Mouse (Mus musculus) activated CD4-positive, CD25-positive, alpha-beta regulatory T cell, adult 4 months (primary cell): ENCODE results near the gene Sdhb. TPM values are rescaled to one million over a fixed set of nuclear protein-coding genes. Genes with fewer than 3 reads are reported as not detected.
A peak's percentile ranks its signal among the peaks of the same experiment; 100 is the strongest.

ENCODE experiments used
- ATAC-seq: one replicate; pipeline ENCODE4 v1.8.0; 2017
- polyA plus RNA-seq, 2 experiments: library from polyadenylated mRNA; unstranded; fragments of 100-300 nt; shearing (Covaris generic); gene quantifications; one replicate each; pipeline ENCODE4 v1.2.1; 2017

The Sdhb gene
- polyA plus RNA-seq, 2 experiments from 2014 or later: 318 to 321 TPM

GRCm38 (mm10) chr4:140981605-140982004 is 20.6 kb downstream of the Sdhb start:
- no peak for ATAC-seq

DNA sequence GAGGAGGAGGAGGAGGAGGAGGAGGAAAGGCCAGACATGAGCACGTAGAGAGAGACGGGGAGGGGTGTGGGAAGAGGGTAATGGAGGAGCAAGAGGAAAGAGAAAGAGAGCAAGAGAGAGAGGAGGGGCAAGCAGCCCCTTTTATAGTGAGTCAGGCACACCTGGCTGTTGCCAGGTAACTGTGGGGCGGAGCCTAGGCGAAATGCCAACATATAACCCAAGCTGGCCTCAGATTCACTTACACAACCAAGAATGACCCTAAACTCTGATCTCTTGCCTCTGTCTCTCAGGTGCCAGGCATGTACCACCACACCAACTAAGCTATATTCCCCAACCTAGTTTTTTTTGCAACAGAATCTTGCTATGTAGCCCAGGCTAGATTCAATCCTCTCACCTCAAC is 21.8 kb downstream of the Sdhb start:
- ATAC-seq: no peak

DNA sequence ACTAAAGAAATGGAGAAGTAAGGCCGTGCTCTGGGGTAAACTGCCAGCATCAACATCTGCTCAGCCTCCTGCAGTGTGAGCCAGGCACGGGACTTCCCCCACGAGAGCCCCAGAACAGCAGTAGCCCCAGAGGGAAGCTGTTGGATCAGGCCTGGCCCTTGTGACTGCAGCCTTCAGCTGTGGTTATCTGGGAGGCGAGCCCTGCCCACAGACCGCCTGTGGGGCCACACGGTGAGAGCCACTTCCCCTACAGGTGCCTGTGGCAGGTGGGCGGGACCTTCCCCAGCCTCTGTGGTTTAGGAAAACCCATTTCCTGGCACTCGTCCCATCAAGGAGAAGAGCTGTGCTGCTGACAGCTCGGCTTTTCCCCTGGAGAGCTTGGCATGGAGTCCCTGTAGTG is 22.4 kb downstream of the Sdhb start:
- ATAC-seq: peak; percentile 71

GRCm38 (mm10) chr4:140984544-140984943 is 23.5 kb downstream of the Sdhb start:
- no peak for ATAC-seq

DNA sequence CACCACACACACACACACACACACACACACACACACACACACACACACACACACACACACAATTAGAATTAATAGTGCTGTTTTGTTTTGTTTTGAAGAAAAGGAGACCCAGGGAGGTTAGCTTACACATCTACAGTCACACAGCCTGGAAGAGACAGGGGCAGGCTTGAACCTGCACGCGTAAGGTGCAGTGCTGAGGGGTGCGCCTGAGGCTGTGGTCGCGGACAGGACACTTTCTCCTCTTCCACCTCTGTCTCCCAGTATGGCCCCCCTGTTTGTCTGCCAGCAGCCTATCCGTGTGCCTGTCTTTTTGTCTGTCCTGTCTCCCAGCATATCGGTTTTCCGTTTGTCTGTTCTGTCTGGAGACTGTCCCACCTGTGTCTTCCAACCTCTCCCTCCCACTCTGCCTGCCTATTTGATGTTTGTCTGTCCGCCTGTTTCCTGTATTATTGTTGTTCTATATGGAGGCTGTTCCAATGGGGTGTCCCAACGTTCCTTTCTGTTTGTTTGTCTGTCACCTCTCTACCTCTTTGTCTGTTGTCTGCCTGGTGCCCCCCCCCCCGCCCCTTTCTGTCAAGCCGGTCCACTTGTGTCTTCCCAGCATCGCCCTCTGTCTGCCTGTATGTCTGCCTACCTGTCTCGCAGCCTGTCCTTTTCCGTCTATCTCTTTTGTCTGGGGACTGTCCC is 25.2 kb downstream of the Sdhb start:
- ATAC-seq: peak; percentile 12

GRCm38 (mm10) chr4:140986711-140987395 is 25.9 kb downstream of the Sdhb start, which contains the start of gene Atp13a2:
Atp13a2 (plus strand) TSS chr4:140986873.
- ATAC-seq: peak; percentile 72

GRCm38 (mm10) chr4:140987476-140987875 is 26.5 kb downstream of the Sdhb start:
- peak; percentile 18 for ATAC-seq

GRCm38 (mm10) chr4:140988706-140989290 is 27.8 kb downstream of the Sdhb start:
- no peak for ATAC-seq

DNA sequence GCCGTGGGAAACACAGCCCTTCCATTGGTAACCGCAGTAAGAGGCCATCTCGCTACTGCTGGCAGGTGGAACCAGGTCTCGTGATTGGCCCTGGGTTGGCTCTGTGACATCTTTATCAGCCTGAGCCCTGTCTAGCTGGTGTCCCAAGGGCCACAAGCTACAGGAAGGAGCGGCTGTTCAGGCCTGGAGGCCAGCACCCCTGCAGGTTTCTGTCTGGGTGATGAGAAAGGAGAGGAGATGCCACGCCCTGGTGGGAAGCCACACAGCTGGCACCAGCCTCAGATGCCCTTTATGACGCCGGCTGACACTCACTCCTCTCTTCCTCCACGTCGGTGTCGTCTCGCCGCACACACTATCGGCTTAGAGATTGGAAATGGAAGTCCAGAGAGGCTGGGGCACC is 28.4 kb downstream of the Sdhb start:
- ATAC-seq: no peak

- no peak for ATAC-seq
Observed at GRCm38 (mm10) chr4:140992215-140992614, 31.2 kb downstream of the Sdhb start.

DNA sequence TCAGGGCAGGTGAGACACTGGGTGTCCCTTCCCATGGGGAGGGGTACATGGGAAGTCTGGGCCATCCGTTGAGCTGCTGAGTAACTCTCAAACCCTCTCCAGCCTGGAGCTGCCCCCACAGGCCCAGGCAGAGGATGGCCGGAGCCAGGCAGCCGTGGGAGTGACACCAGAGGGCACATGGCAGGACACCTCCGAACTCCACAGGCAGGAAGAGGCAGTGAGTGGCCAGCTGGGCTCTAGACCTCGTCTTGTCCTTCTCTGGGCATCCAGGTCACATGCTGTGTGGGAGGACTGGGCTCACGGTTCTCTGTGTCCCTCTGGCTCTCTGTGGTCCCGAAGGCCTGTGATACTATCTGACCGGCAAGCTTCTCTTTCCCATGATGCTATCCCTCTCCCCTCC is 32.8 kb downstream of the Sdhb start:
- ATAC-seq: no peak

- no peak for ATAC-seq
Observed at GRCm38 (mm10) chr4:140995811-140996210, 34.8 kb downstream of the Sdhb start.

DNA sequence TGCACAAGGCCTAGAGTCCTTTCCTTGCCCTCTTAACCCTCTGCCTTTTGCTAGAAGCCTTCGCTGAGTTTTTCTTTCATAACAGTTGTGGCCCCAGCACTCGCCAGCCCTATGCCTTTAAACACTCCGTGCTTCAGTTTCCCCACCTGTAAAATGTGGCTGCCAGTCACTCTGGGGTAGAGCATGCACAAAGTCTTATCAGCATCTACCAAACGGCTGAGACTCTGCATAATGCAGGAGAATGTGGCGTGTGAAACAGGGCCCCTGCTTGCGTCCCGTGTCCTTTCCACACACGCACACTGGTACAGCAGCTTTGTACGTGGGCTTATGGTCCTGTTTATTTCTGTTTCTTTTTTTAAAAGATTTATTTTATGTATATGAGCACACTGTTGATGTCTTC is 35.8 kb downstream of the Sdhb start:
- ATAC-seq: no peak

- no peak for ATAC-seq
Observed at GRCm38 (mm10) chr4:141005983-141006382, 45.0 kb downstream of the Sdhb start.

DNA sequence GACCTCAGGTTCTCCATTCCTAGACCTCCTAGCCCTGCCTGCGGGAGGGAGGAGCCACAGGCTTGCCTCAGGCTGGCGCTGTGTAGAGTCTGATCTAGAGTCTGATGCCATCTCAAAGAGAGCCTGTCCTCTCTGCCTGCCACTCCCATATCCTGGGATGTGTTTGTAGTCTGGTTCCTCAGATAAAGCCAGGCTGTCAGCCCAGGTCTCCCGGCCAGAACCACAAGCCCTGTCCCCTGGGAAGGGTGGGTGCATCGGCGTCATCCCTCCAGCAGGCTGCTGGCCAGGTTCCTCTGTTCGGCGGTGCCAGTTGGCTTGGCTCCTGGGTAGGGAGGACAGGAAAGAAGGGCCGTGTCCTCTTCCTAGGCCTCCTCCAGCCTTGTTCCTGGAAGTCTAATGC is 47.0 kb downstream of the Sdhb start:
- ATAC-seq: no peak

DNA sequence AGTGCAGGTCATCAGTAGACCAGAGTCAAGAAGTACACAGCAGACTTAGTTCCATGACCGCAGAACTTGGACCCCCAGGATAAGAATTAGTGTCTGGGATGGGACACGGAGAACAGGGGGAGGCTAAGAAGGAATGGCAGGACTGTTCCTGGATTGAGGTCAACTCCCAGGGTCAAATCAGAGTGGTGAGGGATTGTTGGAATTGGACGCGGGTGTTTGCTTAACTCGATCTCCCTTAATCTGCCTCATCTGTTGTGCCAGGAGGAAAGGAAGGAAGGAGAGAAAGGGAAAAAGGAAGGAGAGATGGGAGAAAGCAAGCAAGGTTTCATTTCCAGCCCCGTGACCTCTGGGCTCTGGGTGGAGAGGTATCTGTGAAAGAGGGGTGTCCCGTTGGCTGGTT is 49.1 kb downstream of the Sdhb start, which contains the start of gene Mfap2:
Gene Mfap2, plus strand, starts transcription at position 301 of the 400 bp plus-strand sequence.
- ATAC-seq: no peak

GRCm38 (mm10) chr4:141010526-141010925 is 49.5 kb downstream of the Sdhb start:
- ATAC-seq: no peak

DNA sequence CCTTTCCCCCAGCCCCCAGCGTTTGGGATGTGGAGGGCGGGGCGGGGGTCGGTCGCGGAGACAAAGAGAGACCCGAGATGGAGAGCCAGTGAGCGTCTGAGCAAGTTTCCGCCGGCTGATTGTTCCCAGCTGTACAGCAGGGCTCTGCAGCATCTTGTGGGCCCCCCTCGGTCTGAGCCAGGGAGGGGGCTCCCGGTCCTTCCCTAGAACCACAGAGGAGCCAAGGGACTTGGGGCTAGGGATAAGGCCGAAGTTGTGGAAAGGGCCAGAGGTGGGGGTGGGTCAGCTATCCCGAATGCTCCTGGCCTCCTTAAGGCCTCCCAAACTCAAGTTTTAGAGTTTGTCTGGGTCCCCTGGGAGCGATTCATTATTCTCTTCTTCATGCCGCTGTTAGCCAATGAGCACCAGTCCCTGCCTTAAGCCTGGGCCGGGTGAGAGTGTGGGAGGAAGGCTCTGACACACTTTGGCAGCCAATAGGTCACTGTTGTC is 50.0 kb downstream of the Sdhb start:
- no peak for ATAC-seq

DNA sequence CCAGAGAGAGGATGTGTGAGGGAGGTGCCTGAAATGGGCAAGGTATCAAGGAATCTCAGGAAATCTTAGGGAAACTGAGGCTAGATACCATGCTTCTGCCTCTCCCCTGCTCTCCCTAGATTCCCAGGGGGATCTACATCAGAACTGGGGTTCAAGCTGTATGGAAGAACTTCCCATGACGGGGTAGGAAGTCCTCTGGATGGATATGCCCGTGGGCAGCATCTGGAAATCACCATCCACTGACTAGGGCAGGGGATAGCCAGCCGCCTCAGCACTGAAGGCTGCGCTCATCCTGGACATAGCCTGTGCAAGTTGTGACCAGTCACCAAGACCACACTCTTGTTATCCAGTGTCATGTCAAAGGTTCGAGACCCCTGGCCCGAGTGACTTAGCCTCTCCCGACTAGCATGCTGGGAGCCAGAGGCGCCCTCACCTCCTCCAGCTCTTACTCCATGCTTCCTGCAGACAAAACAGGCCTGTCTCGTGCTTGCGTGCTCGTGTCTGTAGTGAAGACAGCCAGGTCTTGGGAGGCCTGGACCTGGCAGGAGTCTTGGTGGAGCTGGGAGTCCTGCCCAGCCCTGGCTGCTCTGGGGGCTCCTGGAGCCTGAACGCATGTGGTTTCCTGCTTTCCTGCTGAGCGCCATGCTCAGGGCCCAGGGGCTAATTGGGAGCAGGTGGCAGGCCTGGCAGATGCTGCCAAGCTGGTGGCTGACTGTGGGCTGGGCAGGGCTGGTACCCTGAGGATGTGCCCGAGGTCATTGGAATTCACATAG is 50.7 kb downstream of the Sdhb start:
- ATAC-seq: no peak

DNA sequence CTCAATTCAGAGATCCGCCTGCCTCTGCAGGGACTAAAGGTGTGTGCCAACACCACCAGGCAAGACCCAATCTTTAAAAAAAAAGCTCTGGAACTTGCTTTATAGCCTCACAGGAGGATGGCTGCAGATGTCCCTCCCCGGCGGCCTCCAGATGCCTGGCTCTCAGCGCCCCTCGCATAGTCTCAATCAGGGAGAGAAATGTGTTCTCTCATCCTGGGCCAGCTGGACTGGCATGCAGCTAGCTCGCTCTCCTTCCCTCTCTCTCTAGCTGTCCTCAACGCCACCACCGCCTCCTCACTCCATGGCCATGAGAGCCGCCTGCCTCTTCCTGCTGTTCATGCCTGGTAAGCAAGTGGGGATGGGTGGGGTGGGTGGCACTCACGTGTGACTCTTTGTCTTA is 51.6 kb downstream of the Sdhb start:
- no peak for ATAC-seq

GRCm38 (mm10) chr4:141014114-141014513 is 53.1 kb downstream of the Sdhb start:
- no peak for ATAC-seq

DNA sequence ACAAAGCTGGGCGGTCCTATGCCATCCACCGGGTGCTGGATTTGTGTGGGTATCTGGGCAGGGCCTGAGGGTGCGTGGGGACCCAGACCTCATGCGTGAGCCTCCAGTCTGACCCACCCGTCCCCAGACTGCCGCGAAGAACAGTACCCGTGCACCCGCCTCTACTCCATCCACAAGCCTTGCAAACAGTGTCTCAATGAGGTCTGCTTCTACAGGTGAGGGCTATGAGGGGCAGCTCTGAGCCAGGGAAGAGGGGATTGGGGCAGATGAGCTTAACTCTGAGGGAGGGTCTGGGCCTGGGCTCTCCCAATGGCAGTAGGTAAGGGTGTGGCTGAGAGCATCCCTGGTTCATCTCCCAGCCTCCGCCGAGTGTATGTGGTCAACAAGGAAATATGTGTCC is 53.9 kb downstream of the Sdhb start:
- ATAC-seq: no peak

GRCm38 (mm10) chr4:141015356-141015755 is 54.4 kb downstream of the Sdhb start:
- no peak for ATAC-seq
